Mouse (Mus musculus) forelimb bud, embryonic 11.5 days (tissue): ENCODE results near the gene Grik4.
"Not testable (repeated sequence)": the region's sequence is repeated elsewhere in the genome, so short reads cannot be mapped to it uniquely, and the experiment has no call there.

Experiments used
- DNase-seq: peaks from one replicate; pipeline ENCODE4 v3.0.0-alpha.2; 2012; ENCODE audit warnings: low read depth, low spot score

The Grik4 gene

GRCm38 (mm10) chr9:42798280-42798679, 146.0 kb downstream of the Grik4 start:
- no peak for DNase-seq

- no peak for DNase-seq
Observed at GRCm38 (mm10) chr9:42797276-42797675, 147.0 kb downstream of the Grik4 start.

- DNase-seq, result no peak
Observed at GRCm38 (mm10) chr9:42795881-42796280, 148.4 kb downstream of the Grik4 start.

- no peak for DNase-seq
Observed at GRCm38 (mm10) chr9:42794006-42794405, 150.3 kb downstream of the Grik4 start.

DNA sequence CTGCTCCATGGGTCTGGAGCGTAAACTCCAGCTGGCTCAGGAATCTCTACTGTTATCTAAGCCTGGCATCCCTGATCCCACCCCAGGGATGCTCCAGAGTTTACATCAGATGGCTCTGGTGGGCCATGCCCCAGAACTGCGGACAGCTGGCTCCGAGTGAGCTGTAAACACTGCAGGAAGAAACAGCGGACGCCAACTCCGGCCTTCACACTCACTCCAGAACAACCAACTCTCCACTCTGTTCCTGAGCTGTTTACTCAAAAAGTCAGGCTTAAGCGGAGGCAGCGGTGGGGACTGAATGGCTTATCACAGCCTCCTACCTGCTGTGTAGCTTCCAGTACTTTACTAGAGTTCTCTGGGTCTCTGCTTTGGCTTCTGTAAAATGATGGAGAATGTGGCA, 150.7 kb downstream of the Grik4 start:
- DNase-seq, result no peak

DNA sequence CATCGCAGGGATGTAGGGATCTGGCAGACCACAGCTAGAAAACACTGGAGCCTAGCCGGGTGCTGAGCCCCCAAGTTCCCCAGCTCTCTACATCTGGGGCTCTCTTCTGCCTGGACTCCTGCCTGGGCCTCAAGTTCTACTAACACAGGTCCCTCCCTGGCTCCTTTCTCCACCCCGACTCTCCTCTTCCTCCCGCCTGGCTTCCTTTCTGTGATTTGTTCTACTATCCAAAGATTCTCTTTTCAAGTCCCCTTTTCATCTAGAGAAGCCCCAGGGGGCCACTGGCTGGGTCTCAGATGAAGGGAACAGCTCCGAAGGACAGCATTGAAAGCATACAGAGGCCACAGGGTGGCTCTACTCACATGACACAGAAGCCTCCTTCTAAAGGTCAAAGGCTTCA, 151.9 kb downstream of the Grik4 start:
- no peak for DNase-seq

DNA sequence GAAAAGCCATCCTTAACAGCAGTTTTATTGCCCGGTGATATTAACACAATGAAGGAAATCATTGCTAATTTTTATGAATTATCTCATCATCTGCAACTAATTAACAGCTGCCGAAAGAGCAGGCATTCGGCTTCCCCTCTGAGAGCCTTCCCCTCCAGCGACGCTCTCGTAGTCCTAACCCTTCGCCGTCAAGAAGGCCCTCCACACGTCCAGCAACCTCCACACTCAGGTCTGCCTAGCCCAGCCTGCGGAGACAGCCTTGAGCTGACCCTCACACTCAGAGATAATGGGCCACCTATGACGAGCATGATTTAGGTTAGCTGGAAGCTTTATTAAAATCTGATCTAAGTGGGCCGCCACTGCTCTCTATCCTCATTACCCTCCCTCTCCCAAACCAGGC, 152.5 kb downstream of the Grik4 start:
- no peak for DNase-seq

DNA sequence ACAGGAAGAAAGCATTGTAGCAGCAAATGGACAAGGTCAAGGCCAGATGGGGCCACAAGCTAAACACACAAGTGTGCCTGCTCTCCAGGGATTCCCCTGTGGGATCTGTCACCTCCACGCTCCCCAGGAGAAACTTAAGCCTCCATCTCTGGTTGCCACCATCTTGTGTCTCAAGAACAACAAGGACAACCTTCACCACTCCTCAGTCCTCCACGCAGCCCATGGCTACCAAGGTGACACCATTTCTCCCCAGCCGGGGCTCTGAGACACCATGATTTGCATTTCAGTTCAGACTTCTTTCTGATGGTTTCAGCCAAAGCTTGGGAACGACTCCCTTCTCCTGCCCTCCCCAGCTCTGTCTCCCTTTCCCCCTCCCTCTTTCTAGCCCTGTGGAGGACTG, 152.9 kb downstream of the Grik4 start:
- no peak for DNase-seq

- peak; percentile 57 for DNase-seq
Observed at GRCm38 (mm10) chr9:42788471-42788870, 155.8 kb downstream of the Grik4 start.

GRCm38 (mm10) chr9:42786882-42787281, 157.4 kb downstream of the Grik4 start:
- DNase-seq, result no peak

DNA sequence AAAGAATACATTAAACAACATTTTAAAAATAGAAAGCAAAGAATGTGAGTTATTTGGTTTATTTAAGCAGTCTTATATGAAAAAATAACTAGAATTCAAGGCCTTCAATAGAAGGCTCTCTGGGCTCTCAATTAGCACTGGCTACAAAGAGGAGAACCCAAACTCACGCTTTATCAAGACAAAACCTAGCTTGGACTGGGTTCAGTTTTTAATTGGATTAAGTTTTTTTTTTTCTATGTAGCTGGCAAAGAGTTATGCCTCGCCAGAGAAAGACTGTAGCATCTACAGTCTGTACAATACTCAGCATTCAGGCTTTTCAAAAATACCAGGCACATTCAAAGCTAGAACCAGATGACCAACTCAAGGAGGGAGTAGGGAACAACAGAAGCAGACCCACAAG, 158.0 kb downstream of the Grik4 start:
- DNase-seq, result no peak

- no peak for DNase-seq
Observed at GRCm38 (mm10) chr9:42785173-42785830, 159.0 kb downstream of the Grik4 start.

- DNase-seq, result no peak
Observed at GRCm38 (mm10) chr9:42783248-42783903, 160.9 kb downstream of the Grik4 start.

DNA sequence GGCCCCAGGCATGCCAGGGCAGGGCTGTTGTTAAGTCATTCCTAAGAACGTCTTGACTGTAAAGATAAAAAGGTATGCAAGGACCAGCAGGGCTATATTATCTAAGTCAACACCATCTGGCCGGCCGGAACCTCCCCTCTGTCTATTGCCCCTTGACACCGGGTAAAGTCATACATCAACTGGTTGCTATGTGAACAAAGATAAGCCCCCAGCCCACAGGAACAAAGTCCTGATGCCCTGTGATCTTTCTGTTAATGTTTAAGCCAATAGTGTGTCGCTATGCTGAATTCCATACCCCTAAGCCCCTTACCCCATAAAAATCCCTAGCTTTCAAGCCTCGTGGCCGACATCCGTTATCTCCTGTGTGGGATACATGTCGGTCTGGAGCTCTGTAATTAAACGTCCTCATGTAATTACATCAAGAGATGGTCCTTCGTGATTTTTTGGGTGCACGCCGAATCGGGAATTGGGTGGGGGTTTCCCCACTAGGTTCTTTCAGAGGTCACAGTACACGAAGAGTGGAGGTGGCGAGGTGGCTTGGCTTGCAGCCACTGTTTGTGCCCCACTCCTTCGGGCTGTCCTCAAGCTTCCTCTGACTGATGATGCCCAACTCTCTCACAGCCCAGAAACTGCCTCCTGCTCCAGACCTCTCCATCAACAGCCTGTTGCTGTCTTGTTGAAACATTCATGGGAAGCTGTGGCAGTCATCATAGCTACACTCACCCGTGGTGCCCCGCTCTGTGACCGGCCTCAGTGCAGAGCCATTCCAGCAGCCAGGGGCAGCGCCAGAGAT, 165.6 kb downstream of the Grik4 start:
- not testable (repeated sequence) for DNase-seq

DNA sequence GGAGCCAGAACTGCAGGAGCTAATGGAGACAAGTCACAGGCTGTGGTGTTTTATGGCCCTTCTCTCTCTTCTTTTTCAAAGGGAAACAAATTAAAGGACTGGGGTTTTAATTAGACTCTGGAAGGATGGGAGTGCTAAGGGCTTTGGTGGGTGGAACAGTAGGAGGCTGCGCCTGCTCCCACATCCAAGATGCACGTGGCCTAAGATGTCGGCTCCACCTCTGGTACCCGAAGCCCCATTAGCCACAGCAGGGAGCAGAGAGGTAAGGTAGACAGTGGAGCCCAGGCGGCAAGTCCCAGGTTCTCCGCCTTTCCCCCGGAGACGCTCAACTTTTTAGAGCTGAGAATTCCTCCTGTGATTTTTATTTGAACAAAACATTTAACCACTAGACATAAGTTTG, 166.4 kb downstream of the Grik4 start:
- peak; percentile 33 for DNase-seq

- DNase-seq, result no peak
Observed at GRCm38 (mm10) chr9:42776804-42777203, 167.5 kb downstream of the Grik4 start.

GRCm38 (mm10) chr9:42764823-42765560, 179.3 kb downstream of the Grik4 start:
- peak; percentile 79 for DNase-seq

- no peak for DNase-seq
Observed at GRCm38 (mm10) chr9:42758682-42759205, 185.5 kb downstream of the Grik4 start.

GRCm38 (mm10) chr9:42757012-42757640, 187.2 kb downstream of the Grik4 start:
- no peak for DNase-seq

GRCm38 (mm10) chr9:42754699-42755098, 189.6 kb downstream of the Grik4 start:
- no peak for DNase-seq

DNA sequence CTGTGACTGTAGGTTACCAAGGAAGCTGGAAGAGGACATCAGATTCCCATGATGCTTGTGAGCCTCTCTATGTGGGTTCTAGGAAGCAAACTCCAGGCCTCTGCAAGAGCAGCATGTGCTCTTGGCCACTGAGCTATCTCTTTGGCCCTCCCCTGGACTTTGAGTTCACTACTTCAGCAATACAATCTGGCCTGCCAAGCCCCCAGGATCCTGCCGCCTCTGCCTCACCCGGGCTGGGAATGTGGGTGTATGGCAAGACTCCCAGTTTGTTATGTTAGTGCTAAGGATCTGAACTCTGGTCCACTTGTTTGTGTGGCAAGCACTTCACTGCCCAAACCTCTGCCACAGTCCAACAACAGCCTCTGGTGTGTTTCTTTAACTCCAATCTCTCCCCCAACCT, 193.1 kb downstream of the Grik4 start:
- no peak for DNase-seq
